Mouse (Mus musculus): ENCODE data around the gene Tmed2. TPM values are rescaled to one million over a fixed set of nuclear protein-coding genes. Genes with fewer than 3 reads are reported as not detected.
A peak's percentile ranks its signal among the peaks of the same experiment; 100 is the strongest.

The Tmed2 gene
- polyA plus RNA-seq, 1 experiment from 2014 or later: 561 TPM

- 89% methylated on average over 10 of the region's 10 CpGs for WGBS
- H3K4me2 ChIP-seq (ENCODE audit: low read length): no peak overlapping the region
- H3K27me3 ChIP-seq (ENCODE audit: insufficient read depth, low read length): no peaks in the 10 kb centered on the region
- H3K4me1 ChIP-seq (replicated peaks; ENCODE audit: insufficient read depth, low read length): no peaks in the 10 kb centered on the region
- peaks cover 23% of the 10 kb centered on the region for H3K36me3 ChIP-seq (ENCODE audit: insufficient read depth, low read length)
- no peak for DNase-seq (ENCODE audit: low spot score)
- H3K27ac ChIP-seq: no peak overlapping the region
- H3K9ac ChIP-seq (ENCODE audit: low read depth, low read length): no peak overlapping the region
- no peak for ATAC-seq (replicated peaks; ENCODE audit: low FRiP score, low read depth)
- H3K9me3 ChIP-seq (replicated peaks; ENCODE audit: low read length): no peaks in the 10 kb centered on the region
- H3K4me3 ChIP-seq (replicated peaks; ENCODE audit: low read depth, low read length): no peak overlapping the region
- TF ChIP-seq CTCF (IDR thresholded peaks at IDR 0.05; ENCODE audit: low read depth): no peak
Measured at GRCm38 (mm10) chr5:124518648-124519047, 21.8 kb upstream of the Tmed2 start.

- H3K4me2 ChIP-seq (ENCODE audit: low read length): no peak overlapping the region
- H3K27ac ChIP-seq: no peak overlapping the region
- ATAC-seq (replicated peaks; ENCODE audit: low FRiP score, low read depth) (no peak), DNase-seq (ENCODE audit: low spot score) (no peak)
- TF ChIP-seq CTCF (IDR thresholded peaks at IDR 0.05; ENCODE audit: low read depth): no peak
- no peaks in the 10 kb centered on the region for H3K4me1 ChIP-seq (replicated peaks; ENCODE audit: insufficient read depth, low read length)
- H3K4me3 ChIP-seq (replicated peaks; ENCODE audit: low read depth, low read length): no peak overlapping the region
- WGBS: 61% methylated on average over 4 of the region's 4 CpGs
- H3K36me3 ChIP-seq (ENCODE audit: insufficient read depth, low read length): peaks cover 13% of the 10 kb centered on the region
- H3K9ac ChIP-seq (ENCODE audit: low read depth, low read length): no peak overlapping the region
- no peaks in the 10 kb centered on the region for H3K27me3 ChIP-seq (ENCODE audit: insufficient read depth, low read length)
- H3K9me3 ChIP-seq (replicated peaks; ENCODE audit: low read length): no peaks in the 10 kb centered on the region
Measured at GRCm38 (mm10) chr5:124521588-124521987, 18.9 kb upstream of the Tmed2 start.

- no peaks in the 10 kb centered on the region for H3K27me3 ChIP-seq (ENCODE audit: insufficient read depth, low read length)
- DNase-seq (ENCODE audit: low spot score): no peak
Measured at GRCm38 (mm10) chr5:124523032-124523431, 17.5 kb upstream of the Tmed2 start.

GRCm38 (mm10) chr5:124524943-124525342 is 15.6 kb upstream of the Tmed2 start:
- Histone ChIP-seq H3K4me1 (replicated peaks; ENCODE audit: insufficient read depth, low read length) (peaks cover 19% of the 10 kb centered on the region), H3K9ac (ENCODE audit: low read depth, low read length) (no peak overlapping the region), H3K9me3 (replicated peaks; ENCODE audit: low read length) (no peaks in the 10 kb centered on the region), H3K36me3 (ENCODE audit: insufficient read depth, low read length) (peaks cover 4% of the 10 kb centered on the region; the same call in 1 of the 2 replicates), H3K4me3 (replicated peaks; ENCODE audit: low read depth, low read length) (no peak overlapping the region), H3K4me2 (ENCODE audit: low read length) (no peak overlapping the region), H3K27me3 (ENCODE audit: insufficient read depth, low read length) (no peaks in the 10 kb centered on the region), H3K27ac (no peak overlapping the region)
- DNase-seq (ENCODE audit: low spot score): no peak
- no peak for ATAC-seq (replicated peaks; ENCODE audit: low FRiP score, low read depth)
- TF ChIP-seq CTCF (IDR thresholded peaks at IDR 0.05; ENCODE audit: low read depth): no peak
- WGBS: 83% methylated on average over 5 of the region's 5 CpGs

More at GRCm38 (mm10) chr5:124523032-124523431, 17.5 kb upstream of the Tmed2 start:
- no peak overlapping the region for H3K9ac ChIP-seq (ENCODE audit: low read depth, low read length)
- no peak overlapping the region for H3K4me3 ChIP-seq (replicated peaks; ENCODE audit: low read depth, low read length)
- no peak overlapping the region for H3K4me2 ChIP-seq (ENCODE audit: low read length)
- H3K27ac ChIP-seq: no peak overlapping the region
- peaks cover 13% of the 10 kb centered on the region; the same call in 1 of the 2 replicates for H3K36me3 ChIP-seq (ENCODE audit: insufficient read depth, low read length)
- no peak for ATAC-seq (replicated peaks; ENCODE audit: low FRiP score, low read depth)
- H3K4me1 ChIP-seq (replicated peaks; ENCODE audit: insufficient read depth, low read length): no peaks in the 10 kb centered on the region
- peak; percentile 42 for TF ChIP-seq CTCF (IDR thresholded peaks at IDR 0.05; ENCODE audit: low read depth)
- no peaks in the 10 kb centered on the region for H3K9me3 ChIP-seq (replicated peaks; ENCODE audit: low read length)
- 97% methylated on average over 8 of the region's 8 CpGs for WGBS

- no peaks in the 10 kb centered on the region for H3K27me3 ChIP-seq (ENCODE audit: insufficient read depth, low read length)
- 52% methylated on average over 4 of the region's 4 CpGs for WGBS
- no peaks in the 10 kb centered on the region for H3K9me3 ChIP-seq (replicated peaks; ENCODE audit: low read length)
- DNase-seq (ENCODE audit: low spot score) (no peak), ATAC-seq (replicated peaks; ENCODE audit: low FRiP score, low read depth) (no peak)
- no peaks in the 10 kb centered on the region for H3K36me3 ChIP-seq (ENCODE audit: insufficient read depth, low read length)
- TF ChIP-seq CTCF (IDR thresholded peaks at IDR 0.05; ENCODE audit: low read depth): no peak
- peak overlapping the region; percentile 61 for H3K4me2 ChIP-seq (ENCODE audit: low read length)
- peak overlapping the region; percentile 90 for H3K27ac ChIP-seq
- H3K9ac ChIP-seq (ENCODE audit: low read depth, low read length): peak overlapping the region; percentile 54; the same call in 1 of the 2 replicates
- H3K4me1 ChIP-seq (replicated peaks; ENCODE audit: insufficient read depth, low read length): peaks cover 28% of the 10 kb centered on the region
- peak overlapping the region; percentile 79; the same call in 1 of the 2 replicates for H3K4me3 ChIP-seq (replicated peaks; ENCODE audit: low read depth, low read length)
Measured at GRCm38 (mm10) chr5:124528351-124528750, 12.1 kb upstream of the Tmed2 start.

- peak overlapping the region; percentile 90 for H3K27ac ChIP-seq
- DNase-seq (ENCODE audit: low spot score) (no peak), ATAC-seq (replicated peaks; ENCODE audit: low FRiP score, low read depth) (no peak)
- H3K4me2 ChIP-seq (ENCODE audit: low read length): peak overlapping the region; percentile 61
- 15% methylated on average over 9 of the region's 9 CpGs for WGBS
- no peaks in the 10 kb centered on the region for H3K36me3 ChIP-seq (ENCODE audit: insufficient read depth, low read length)
- H3K4me3 ChIP-seq (replicated peaks; ENCODE audit: low read depth, low read length): peak overlapping the region; percentile 79
- H3K9ac ChIP-seq (ENCODE audit: low read depth, low read length): peak overlapping the region; percentile 54
- H3K9me3 ChIP-seq (replicated peaks; ENCODE audit: low read length): no peaks in the 10 kb centered on the region
- peaks cover 28% of the 10 kb centered on the region for H3K4me1 ChIP-seq (replicated peaks; ENCODE audit: insufficient read depth, low read length)
- no peaks in the 10 kb centered on the region for H3K27me3 ChIP-seq (ENCODE audit: insufficient read depth, low read length)
- TF ChIP-seq CTCF (IDR thresholded peaks at IDR 0.05; ENCODE audit: low read depth): no peak
Measured at GRCm38 (mm10) chr5:124528791-124529190, 11.7 kb upstream of the Tmed2 start.

GRCm38 (mm10) chr5:124529191-124529651 is 11.3 kb upstream of the Tmed2 start:
- H3K4me3 ChIP-seq (replicated peaks; ENCODE audit: low read depth, low read length): peak overlapping the region; percentile 79
- H3K27ac ChIP-seq: peak overlapping the region; percentile 90
- peak overlapping the region; percentile 54 for H3K9ac ChIP-seq (ENCODE audit: low read depth, low read length)
- 11% methylated on average over 8 of the region's 8 CpGs for WGBS
- DNase-seq (ENCODE audit: low spot score): no peak
- no peaks in the 10 kb centered on the region for H3K27me3 ChIP-seq (ENCODE audit: insufficient read depth, low read length)
- peak; percentile 2; the same call in 1 of the 2 replicates for ATAC-seq (replicated peaks; ENCODE audit: low FRiP score, low read depth)
- no peak for TF ChIP-seq CTCF (IDR thresholded peaks at IDR 0.05; ENCODE audit: low read depth)
- H3K4me2 ChIP-seq (ENCODE audit: low read length): peak overlapping the region; percentile 61
- H3K36me3 ChIP-seq (ENCODE audit: insufficient read depth, low read length): no peaks in the 10 kb centered on the region
- H3K4me1 ChIP-seq (replicated peaks; ENCODE audit: insufficient read depth, low read length): peaks cover 28% of the 10 kb centered on the region
- no peaks in the 10 kb centered on the region for H3K9me3 ChIP-seq (replicated peaks; ENCODE audit: low read length)

All from kidney, postnatal 0 days (tissue).